Mouse (Mus musculus) erythroblast, embryonic 14.5 days (primary cell): ENCODE results near the gene Caskin2. TPM values are rescaled to one million over a fixed set of nuclear protein-coding genes. Genes with fewer than 3 reads are reported as not detected.

ENCODE experiments used
- H3K27me3 ChIP-seq: 2 replicates; pipeline ENCODE4 v1.6.1; 2012; ENCODE audit warnings: inconsistent platforms; ENCODE audit not compliant: control insufficient read depth
- H3K36me3 ChIP-seq: 2 replicates; pipeline ENCODE4 v1.6.1; 2012; ENCODE audit warnings: mild to moderate bottlenecking, inconsistent platforms; ENCODE audit not compliant: control insufficient read depth
- H3K4me1 ChIP-seq: 2 replicates; pipeline ENCODE4 v1.6.1; 2012; ENCODE audit warnings: inconsistent platforms; ENCODE audit not compliant: control insufficient read depth
- H3K4me3 ChIP-seq: replicated peaks from 2 replicates; pipeline ENCODE3; 2012; ENCODE audit warnings: moderate library complexity, mild to moderate bottlenecking, inconsistent platforms
- H3K9me3 ChIP-seq: 2 replicates; pipeline ENCODE4 v1.6.1; 2012; ENCODE audit warnings: low read length, inconsistent platforms, mixed read lengths; ENCODE audit not compliant: control insufficient read depth
- GATA1 ChIP-seq: IDR thresholded peaks from 2 replicates; pipeline ENCODE4 v1.6.1; 2012; ENCODE audit warnings: low read length, inconsistent platforms, mixed read lengths
- TAL1 ChIP-seq: IDR thresholded peaks from 3 replicates; pipeline ENCODE4 v1.6.1; 2012; ENCODE audit warnings: low read length, inconsistent platforms, mixed read lengths
- polyA plus RNA-seq: library from polyadenylated mRNA; stranded (reverse); fragments of >175 nt; gene quantifications from 2 replicates; pipeline ENCODE4 v1.2.3, GENCODE M21; 2012

Caskin2 gene
- polyA plus RNA-seq, 1 experiment: 10.9 TPM

DNA sequence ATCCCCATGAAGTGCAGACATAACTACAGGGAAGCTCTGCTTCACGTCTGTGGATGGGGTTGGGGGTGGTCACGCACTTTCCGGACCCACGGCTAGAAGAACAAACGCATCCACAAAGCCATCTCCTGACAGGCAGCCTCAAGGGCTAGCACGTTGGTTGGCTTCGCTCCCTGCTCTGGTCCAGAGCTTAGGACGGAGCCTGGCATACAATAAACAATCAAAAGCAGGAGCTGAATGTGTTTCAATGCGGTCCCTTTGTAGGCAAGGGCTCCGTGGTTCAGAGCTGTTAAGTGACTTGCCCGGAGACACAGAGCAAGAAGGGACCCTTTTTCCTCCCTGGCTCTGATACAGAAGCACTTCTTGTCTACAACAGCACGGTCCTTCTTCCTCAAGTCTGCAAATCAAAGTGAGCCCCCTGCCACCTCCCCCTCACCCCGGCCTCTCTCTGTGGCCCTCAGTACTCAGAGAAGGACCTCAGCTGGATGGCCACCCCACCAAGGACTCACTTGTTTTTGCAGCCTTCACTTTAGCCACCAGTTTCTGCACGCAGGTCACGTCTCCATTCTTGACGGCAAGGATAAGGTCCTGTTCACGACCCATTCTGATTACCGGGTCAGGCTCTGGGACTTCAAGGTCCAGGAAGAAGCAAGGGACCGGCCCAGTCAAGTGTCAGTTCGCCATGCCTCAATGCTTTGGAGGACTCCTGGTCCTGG, 1.9 kb downstream of the Caskin2 start:
- Histone ChIP-seq H3K4me3 (peak overlapping the region; percentile 94), H3K27me3 (peaks cover 3% of the 10 kb centered on the region), H3K36me3 (peaks cover 71% of the 10 kb centered on the region), H3K9me3 (no peaks in the 10 kb centered on the region), H3K4me1 (peaks cover 91% of the 10 kb centered on the region)
- no peak for TF ChIP-seq TAL1
- TF ChIP-seq GATA1: no peak

DNA sequence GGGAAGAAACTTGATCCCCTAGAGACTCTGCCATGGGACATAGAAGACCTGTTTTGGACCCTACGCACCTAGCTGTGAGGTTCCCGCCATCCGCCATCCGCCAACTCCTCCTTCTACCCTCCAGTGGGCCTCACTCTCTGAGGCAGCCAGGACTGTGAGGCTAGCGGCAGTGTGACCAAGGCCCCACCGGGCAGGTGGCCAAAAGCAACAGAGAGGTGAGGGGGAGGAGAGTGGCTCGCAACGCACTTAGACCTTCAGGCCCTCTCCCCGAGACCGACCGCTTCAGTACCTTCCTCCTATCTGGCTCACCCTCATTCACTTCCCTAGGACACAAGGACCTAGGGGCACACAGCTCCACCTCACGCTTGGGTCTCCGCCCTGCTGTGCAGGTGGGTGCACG, 3.1 kb downstream of the Caskin2 start:
- Histone ChIP-seq H3K4me1 (peaks cover 93% of the 10 kb centered on the region), H3K4me3 (peak overlapping the region; percentile 23), H3K9me3 (no peaks in the 10 kb centered on the region), H3K36me3 (peaks cover 72% of the 10 kb centered on the region), H3K27me3 (peaks cover 3% of the 10 kb centered on the region)
- no peak for TF ChIP-seq TAL1
- no peak for TF ChIP-seq GATA1

- no peak for TF ChIP-seq GATA1
- no peak for TF ChIP-seq TAL1
- Histone ChIP-seq H3K9me3 (no peaks in the 10 kb centered on the region), H3K27me3 (peaks cover 3% of the 10 kb centered on the region), H3K36me3 (peaks cover 82% of the 10 kb centered on the region), H3K4me3 (peak overlapping the region; percentile 29), H3K4me1 (peaks cover 94% of the 10 kb centered on the region)
These were observed 4.1 kb downstream of the Caskin2 start for GRCm38 (mm10) chr11:115809311-115809781.

- H3K4me1 ChIP-seq: peaks cover 93% of the 10 kb centered on the region
- TF ChIP-seq TAL1: no peak
- peaks cover 88% of the 10 kb centered on the region for H3K36me3 ChIP-seq
These were observed 4.6 kb downstream of the Caskin2 start for GRCm38 (mm10) chr11:115808696-115809310.

GRCm38 (mm10) chr11:115807971-115808370, 5.5 kb downstream of the Caskin2 start:
- peaks cover 3% of the 10 kb centered on the region for H3K27me3 ChIP-seq
- peaks cover 96% of the 10 kb centered on the region for H3K36me3 ChIP-seq
- peaks cover 97% of the 10 kb centered on the region for H3K4me1 ChIP-seq
- peak overlapping the region; percentile 8 for H3K4me3 ChIP-seq
- no peak for TF ChIP-seq TAL1
- H3K9me3 ChIP-seq: peaks cover 7% of the 10 kb centered on the region

More at GRCm38 (mm10) chr11:115808696-115809310, 4.6 kb downstream of the Caskin2 start:
- peak overlapping the region; percentile 29 for H3K4me3 ChIP-seq
- peaks cover under 1% of the 10 kb centered on the region for H3K9me3 ChIP-seq
- peaks cover 3% of the 10 kb centered on the region for H3K27me3 ChIP-seq

DNA sequence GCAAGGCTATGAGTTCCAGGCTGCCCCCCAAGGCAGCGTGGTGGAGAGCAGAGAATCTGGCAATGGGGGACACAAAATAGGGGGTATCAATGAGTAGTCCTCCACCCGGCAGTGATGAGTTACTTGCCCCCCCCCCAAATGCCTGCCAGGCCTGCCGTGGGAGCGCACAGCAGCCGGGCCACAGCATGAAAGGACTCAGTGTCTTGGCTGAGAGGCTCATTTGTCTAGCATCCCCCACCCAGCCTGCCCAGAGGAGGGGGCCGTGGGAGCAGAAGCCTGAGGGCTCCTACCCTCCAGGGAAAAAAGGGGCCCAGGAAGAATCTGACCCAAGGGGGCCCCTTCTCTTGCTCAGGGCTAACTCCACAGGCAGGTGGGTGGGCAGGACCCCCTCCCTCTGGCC, 6.1 kb downstream of the Caskin2 start:
- H3K4me3 ChIP-seq: no peak overlapping the region
- no peak for TF ChIP-seq GATA1
- no peaks in the 10 kb centered on the region for H3K27me3 ChIP-seq
- peaks cover 7% of the 10 kb centered on the region for H3K9me3 ChIP-seq
- peaks cover 97% of the 10 kb centered on the region for H3K4me1 ChIP-seq
- H3K36me3 ChIP-seq: peaks cover 99% of the 10 kb centered on the region

GRCm38 (mm10) chr11:115806154-115806553, 7.3 kb downstream of the Caskin2 start:
- peaks cover 7% of the 10 kb centered on the region for H3K9me3 ChIP-seq
- H3K4me3 ChIP-seq: no peak overlapping the region
- H3K27me3 ChIP-seq: no peaks in the 10 kb centered on the region
- peaks cover 96% of the 10 kb centered on the region for H3K4me1 ChIP-seq
- TF ChIP-seq GATA1: no peak
- TF ChIP-seq TAL1: no peak
- peaks cover 99% of the 10 kb centered on the region for H3K36me3 ChIP-seq

DNA sequence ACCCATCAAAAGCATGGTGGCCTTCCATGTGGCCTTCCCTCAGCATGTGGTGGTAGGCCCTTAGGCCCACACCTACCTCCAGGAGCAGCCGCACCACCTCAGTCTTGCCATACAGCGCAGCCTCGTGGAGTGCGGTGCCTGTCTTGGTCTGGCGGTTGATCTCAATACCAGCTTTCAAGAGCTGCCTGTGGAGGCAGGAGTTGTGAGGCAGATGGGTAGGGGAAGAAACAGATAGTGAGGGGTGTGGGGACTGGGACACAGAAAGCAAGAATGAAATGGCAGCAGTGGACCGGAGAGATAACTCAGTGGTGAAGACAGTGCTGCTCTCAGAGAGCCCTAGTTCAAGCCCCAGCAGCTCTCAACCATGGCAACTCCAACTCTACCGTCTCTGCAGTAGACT, 8.4 kb downstream of the Caskin2 start:
- Histone ChIP-seq H3K4me1 (peaks cover 91% of the 10 kb centered on the region), H3K4me3 (peak overlapping the region; percentile 71), H3K36me3 (peaks cover 99% of the 10 kb centered on the region), H3K27me3 (no peaks in the 10 kb centered on the region), H3K9me3 (peaks cover 7% of the 10 kb centered on the region)
- TF ChIP-seq TAL1 (peak; percentile 81), GATA1 (peak; percentile 79)

DNA sequence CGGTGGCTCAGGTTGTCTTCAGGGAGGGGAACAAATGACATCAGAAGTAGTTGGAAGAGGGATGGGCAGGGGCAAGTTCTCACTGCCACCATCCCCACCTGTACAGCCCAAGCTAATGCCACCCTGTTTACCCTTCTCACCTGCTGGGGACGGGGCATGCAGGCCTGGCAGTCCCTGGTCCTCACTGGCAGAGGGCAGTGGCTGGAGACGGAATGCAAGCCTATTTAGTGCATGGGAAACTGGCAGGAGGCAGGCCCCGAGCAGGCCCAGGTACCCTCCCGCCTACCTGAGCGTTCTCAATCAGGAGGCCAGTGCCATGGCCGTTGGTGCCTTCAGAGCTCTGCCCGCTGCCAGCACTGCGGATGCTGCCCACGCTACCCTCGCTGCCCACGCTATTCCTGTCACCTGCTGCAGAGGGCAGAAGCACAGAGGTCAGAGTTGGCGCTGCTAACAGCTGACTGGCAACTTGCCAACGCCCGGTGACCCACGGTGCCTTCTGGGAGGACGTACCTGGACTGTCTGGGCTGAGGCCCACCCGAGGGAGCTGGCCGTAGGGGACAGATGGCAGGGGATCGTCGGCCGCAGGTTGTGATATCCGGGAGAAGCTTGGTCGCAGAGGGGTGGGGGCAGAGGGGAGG, 10.2 kb downstream of the Caskin2 start:
- H3K4me3 ChIP-seq: peak overlapping the region; percentile 71

More for the DNA sequence above, 10.2 kb downstream of the Caskin2 start:
- Histone ChIP-seq H3K27me3 (no peaks in the 10 kb centered on the region), H3K4me1 (peaks cover 80% of the 10 kb centered on the region), H3K36me3 (peaks cover 99% of the 10 kb centered on the region), H3K9me3 (peaks cover 7% of the 10 kb centered on the region)
- TF ChIP-seq GATA1 (no peak), TAL1 (no peak)
